Mouse (Mus musculus): ENCODE results near the gene Lrba.

DNA sequence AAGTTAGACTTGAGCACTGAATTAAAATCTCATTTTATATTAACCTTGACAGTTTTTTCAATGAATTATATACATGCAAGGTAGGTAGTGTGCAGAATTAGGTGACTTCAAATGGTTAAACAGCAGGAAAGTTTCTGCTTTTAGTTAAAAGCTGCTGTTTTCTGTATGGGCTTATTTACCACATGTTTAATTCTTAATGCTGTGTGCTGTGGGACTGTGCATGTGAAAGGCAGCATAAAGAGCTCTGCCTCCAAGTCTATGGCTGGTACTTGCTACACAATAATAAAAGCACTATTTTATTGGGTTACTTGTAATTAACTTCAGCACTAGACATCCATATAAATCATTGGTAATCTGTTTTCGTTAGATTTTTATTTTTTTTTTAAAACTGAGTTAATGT lies 160.6 kb downstream of the Lrba start:
- TF ChIP-seq CTCF (IDR thresholded peaks at IDR 0.05; ENCODE audit: control insufficient read depth, insufficient read depth, insufficient replicate concordance, low read depth, low read length) (no peak), POLR2A (IDR thresholded peaks at IDR 0.05; ENCODE audit: control insufficient read depth, low read depth, low read length) (no peak)

All from testis, adult 2 months (tissue).